Mouse (Mus musculus): ENCODE measurements around the gene Cry2. TPM values are rescaled to one million over a fixed set of nuclear protein-coding genes. Genes with fewer than 3 reads are reported as not detected.

Cry2 gene
- polyA plus RNA-seq, 1 experiment from 2014 or later, result 14.5 TPM

- no peak overlapping the region for H3K4me2 ChIP-seq (replicated peaks)
- WGBS, result 32% methylated on average over 6 of the region's 6 CpGs
- H3K9me3 ChIP-seq, result no peaks in the 10 kb centered on the region
- H3K27me3 ChIP-seq (replicated peaks), result no peaks in the 10 kb centered on the region
- H3K36me3 ChIP-seq, result peaks cover 15% of the 10 kb centered on the region; the same call in 1 of the 2 replicates
- peak; percentile 85 for ATAC-seq
- no peak overlapping the region for H3K9ac ChIP-seq
- no peak overlapping the region for H3K4me3 ChIP-seq (replicated peaks)
- peaks cover 63% of the 10 kb centered on the region for H3K4me1 ChIP-seq (replicated peaks)
- peak overlapping the region; percentile 54; the same call in 1 of the 2 replicates for H3K27ac ChIP-seq
These were observed 6.0 kb downstream of the Cry2 start for GRCm38 (mm10) chr2:92427882-92428281.

- Histone ChIP-seq H3K27me3 (replicated peaks) (no peaks in the 10 kb centered on the region), H3K4me1 (replicated peaks) (peaks cover 50% of the 10 kb centered on the region), H3K4me2 (replicated peaks) (no peak overlapping the region), H3K36me3 (peaks cover 25% of the 10 kb centered on the region), H3K27ac (peak overlapping the region; percentile 38; the same call in 1 of the 2 replicates), H3K9me3 (no peaks in the 10 kb centered on the region), H3K4me3 (replicated peaks) (no peak overlapping the region), H3K9ac (no peak overlapping the region)
- ATAC-seq, result no peak
- WGBS, result 61% methylated on average over 3 of the region's 3 CpGs
These were observed 7.4 kb downstream of the Cry2 start for GRCm38 (mm10) chr2:92426426-92426825.

DNA sequence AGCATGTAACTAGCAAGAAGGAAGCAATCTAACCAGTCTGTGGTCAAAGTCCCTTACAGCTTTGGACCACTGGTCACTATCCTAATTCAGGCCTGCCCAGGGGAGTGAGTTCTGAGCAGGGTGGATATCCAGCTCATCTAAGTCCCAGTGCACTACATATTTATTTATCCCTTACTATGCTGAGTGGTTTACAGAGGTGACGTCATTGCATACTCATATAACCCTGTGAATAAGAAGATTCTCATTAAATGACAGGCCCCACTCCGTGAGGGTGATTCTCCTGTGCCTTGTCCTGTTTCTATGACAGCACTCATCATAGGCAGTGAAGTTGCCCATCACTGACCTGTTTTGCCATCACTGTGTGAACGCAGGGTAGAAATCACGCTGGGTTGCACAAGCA, 8.5 kb downstream of the Cry2 start:
- 78% methylated on average over 4 of the region's 4 CpGs for WGBS
- Histone ChIP-seq H3K4me3 (replicated peaks) (no peak overlapping the region), H3K4me2 (replicated peaks) (no peak overlapping the region), H3K4me1 (replicated peaks) (peaks cover 42% of the 10 kb centered on the region), H3K9me3 (no peaks in the 10 kb centered on the region), H3K27ac (peak overlapping the region; percentile 68; the same call in 1 of the 2 replicates), H3K27me3 (replicated peaks) (no peaks in the 10 kb centered on the region), H3K36me3 (peaks cover 25% of the 10 kb centered on the region), H3K9ac (no peak overlapping the region)
- 0 out of 2 replicates have a peak, but pooled peaks have one; percentile 1 for ATAC-seq

DNA sequence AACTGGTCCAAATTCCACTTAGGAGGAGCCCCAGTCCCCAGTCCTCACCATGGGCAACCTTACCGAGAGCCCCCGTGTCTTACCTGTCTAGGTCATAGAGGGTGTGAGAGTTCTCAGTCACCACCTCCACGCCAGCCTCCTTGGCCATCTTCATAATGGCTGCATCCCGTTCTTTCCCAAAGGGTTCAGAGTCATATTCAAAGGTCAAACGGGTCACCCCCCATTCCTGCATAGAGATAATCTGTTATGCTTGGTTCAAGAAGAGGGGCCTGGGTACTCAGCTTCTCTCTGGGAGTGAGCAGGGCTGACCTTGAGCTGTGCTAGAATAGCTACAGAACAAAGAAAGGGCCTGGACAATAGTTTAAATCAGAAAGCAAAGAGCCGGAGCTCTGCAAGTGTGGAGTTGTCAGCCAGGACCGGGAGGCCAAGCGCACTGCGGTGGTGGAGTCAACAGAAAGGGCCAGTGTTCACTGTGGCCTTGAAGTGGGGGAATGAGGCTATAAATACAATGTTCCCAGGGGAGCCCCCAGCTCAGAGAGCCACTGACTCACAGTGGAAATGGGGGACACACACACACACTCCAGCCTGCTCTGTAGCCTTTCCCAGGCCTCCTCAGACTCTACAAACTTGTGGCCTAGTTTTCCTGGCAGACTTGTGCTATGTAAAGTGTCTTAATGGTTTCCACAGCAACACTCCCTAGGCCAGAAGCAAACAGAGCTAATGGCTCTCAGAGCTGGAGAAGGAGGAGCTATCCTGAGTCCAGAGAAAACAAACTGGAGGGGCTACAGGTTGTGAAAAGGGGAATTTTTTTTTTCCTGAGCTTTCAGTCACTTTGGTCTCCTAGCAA, 9.2 kb downstream of the Cry2 start:
- 64% methylated on average over 9 of the region's 9 CpGs for WGBS
- no peaks in the 10 kb centered on the region for H3K27me3 ChIP-seq (replicated peaks)
- H3K9me3 ChIP-seq, result no peaks in the 10 kb centered on the region
- H3K4me2 ChIP-seq (replicated peaks), result no peak overlapping the region
- H3K4me3 ChIP-seq (replicated peaks), result no peak overlapping the region
- H3K36me3 ChIP-seq, result peaks cover 28% of the 10 kb centered on the region
- H3K4me1 ChIP-seq (replicated peaks), result peaks cover 42% of the 10 kb centered on the region
- peak overlapping the region; percentile 68 for H3K27ac ChIP-seq
- H3K9ac ChIP-seq, result no peak overlapping the region
- ATAC-seq, result peak; percentile 51

DNA sequence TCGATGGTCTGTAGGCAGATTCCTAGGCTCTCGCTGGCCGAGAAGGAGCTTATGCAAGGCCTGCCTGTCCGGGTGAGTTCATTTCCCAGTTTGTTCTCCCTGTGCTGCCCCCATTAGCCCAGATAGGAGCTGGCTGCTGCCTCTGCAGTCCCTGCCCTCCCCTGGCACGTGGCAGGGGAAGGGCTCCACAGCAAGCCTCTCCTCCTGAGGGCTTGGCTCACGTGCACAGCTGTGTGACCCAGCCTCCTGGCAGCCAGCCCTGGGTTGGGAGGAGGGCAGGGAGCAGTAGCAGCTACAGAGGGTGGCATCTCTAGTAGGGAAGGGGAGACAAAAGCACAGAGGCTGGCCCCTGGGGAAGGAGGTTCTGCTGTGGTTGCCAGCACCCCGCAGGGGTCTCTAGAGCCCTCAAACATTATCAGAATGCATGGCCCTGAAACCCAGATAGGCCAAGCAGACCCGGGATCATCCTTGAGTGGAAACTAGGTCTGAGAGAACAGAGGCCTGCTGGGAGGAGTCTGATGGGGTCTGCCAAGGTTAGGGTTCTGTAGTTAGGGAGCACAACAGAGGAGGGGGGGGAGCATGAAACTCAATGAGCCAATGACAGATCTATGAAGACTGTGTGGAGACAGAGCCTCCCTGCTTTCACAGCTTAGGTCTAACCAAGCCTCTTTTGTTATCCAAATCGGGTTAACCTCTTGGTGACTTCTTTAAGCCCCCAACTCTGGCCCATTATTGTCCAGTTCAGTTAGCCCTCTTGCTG, 10.0 kb downstream of the Cry2 start:
- 80% methylated on average over 9 of the region's 9 CpGs for WGBS
- Histone ChIP-seq H3K36me3 (peaks cover 32% of the 10 kb centered on the region), H3K4me3 (replicated peaks) (no peak overlapping the region), H3K9me3 (no peaks in the 10 kb centered on the region), H3K4me1 (replicated peaks) (peaks cover 42% of the 10 kb centered on the region), H3K27ac (0 out of 2 replicates have a peak overlapping the region, but pooled peaks have one; percentile 68), H3K4me2 (replicated peaks) (no peak overlapping the region), H3K27me3 (replicated peaks) (no peaks in the 10 kb centered on the region), H3K9ac (no peak overlapping the region)
- ATAC-seq, result 0 out of 2 replicates have a peak, but pooled peaks have one; percentile 10

DNA sequence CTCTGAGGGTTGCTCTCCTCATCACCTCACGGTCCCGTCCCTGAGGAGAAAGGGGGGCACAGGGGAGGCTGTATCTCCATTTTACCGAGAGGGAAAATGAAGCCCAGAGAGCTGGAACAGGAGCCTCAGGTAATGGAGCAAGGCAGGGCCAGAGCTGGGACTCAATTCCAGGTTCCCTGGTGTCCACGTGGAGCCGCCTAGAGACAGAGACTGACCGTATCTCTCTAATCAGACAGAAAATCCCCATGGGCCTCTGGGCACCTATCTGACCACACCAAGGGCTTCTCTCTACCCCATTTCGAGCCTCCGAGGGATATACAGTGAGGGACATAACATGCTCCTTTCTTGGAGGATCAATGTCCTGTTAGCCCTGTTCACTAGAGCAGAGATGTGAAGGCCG, 10.7 kb downstream of the Cry2 start:
- 93% methylated on average over 9 of the region's 9 CpGs for WGBS
- Histone ChIP-seq H3K4me3 (replicated peaks) (no peak overlapping the region), H3K27me3 (replicated peaks) (no peaks in the 10 kb centered on the region), H3K9me3 (no peaks in the 10 kb centered on the region), H3K9ac (no peak overlapping the region), H3K4me1 (replicated peaks) (peaks cover 38% of the 10 kb centered on the region), H3K36me3 (peaks cover 32% of the 10 kb centered on the region), H3K4me2 (replicated peaks) (no peak overlapping the region), H3K27ac (no peak overlapping the region)
- ATAC-seq, result no peak

DNA sequence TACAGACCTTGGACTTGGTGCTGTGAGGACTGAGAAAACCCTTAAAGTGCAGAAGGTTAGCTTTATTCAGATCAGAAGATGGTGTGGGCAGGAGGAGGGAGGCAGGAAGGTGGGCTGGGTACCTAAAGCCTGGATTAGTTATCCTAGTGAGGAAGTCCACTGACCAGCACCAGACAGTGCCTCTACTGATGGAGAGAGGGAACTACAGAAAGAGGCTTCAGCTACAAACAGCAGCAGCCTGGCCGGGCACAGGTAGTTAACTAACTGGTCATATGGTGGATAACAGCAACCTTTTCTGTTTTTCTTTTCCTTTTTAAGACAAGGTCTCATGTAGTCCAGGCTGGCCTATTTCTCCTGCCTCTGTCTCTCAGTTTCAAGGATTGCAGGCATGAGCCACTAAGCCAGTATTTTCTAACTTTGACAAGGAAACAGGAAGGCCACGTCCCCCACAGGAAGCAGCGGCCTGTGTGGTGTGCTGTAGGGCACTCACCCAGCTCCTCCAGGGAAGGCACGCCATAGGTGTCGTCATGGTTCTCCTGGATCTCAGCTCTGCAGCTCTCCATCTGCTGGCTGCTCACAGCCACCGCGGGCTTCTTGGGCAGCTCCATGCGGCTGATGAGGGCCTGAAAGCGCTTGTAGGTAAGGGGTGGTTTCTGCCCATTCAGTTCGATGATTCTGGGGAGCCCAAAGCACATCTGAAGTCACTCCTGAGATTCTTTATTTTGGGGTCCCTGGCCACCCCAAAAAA, 11.3 kb downstream of the Cry2 start:
- no peak overlapping the region for H3K4me2 ChIP-seq (replicated peaks)
- H3K36me3 ChIP-seq, result peaks cover 38% of the 10 kb centered on the region
- H3K9me3 ChIP-seq, result no peaks in the 10 kb centered on the region
- H3K27ac ChIP-seq, result no peak overlapping the region
- ATAC-seq, result no peak
- 63% methylated on average over 10 of the region's 10 CpGs for WGBS
- H3K9ac ChIP-seq, result no peak overlapping the region
- H3K27me3 ChIP-seq (replicated peaks), result no peaks in the 10 kb centered on the region
- peaks cover 32% of the 10 kb centered on the region for H3K4me1 ChIP-seq (replicated peaks)
- H3K4me3 ChIP-seq (replicated peaks), result no peak overlapping the region

- Histone ChIP-seq H3K4me1 (replicated peaks) (peaks cover 31% of the 10 kb centered on the region), H3K27me3 (replicated peaks) (no peaks in the 10 kb centered on the region), H3K36me3 (peaks cover 42% of the 10 kb centered on the region), H3K27ac (no peak overlapping the region), H3K4me2 (replicated peaks) (no peak overlapping the region), H3K9ac (no peak overlapping the region), H3K4me3 (replicated peaks) (no peak overlapping the region), H3K9me3 (no peaks in the 10 kb centered on the region)
- no peak for ATAC-seq
- WGBS, result 89% methylated on average over 7 of the region's 7 CpGs
These were observed 12.0 kb downstream of the Cry2 start for GRCm38 (mm10) chr2:92421723-92422387.

- Histone ChIP-seq H3K36me3 (peaks cover 61% of the 10 kb centered on the region), H3K9ac (no peak overlapping the region), H3K4me3 (replicated peaks) (no peak overlapping the region), H3K4me2 (replicated peaks) (no peak overlapping the region), H3K4me1 (replicated peaks) (no peaks in the 10 kb centered on the region), H3K27ac (no peak overlapping the region), H3K27me3 (replicated peaks) (no peaks in the 10 kb centered on the region), H3K9me3 (no peaks in the 10 kb centered on the region)
- no peak for ATAC-seq
- 88% methylated on average over 10 of the region's 10 CpGs for WGBS
These were observed 22.1 kb downstream of the Cry2 start for GRCm38 (mm10) chr2:92411705-92412104.

DNA sequence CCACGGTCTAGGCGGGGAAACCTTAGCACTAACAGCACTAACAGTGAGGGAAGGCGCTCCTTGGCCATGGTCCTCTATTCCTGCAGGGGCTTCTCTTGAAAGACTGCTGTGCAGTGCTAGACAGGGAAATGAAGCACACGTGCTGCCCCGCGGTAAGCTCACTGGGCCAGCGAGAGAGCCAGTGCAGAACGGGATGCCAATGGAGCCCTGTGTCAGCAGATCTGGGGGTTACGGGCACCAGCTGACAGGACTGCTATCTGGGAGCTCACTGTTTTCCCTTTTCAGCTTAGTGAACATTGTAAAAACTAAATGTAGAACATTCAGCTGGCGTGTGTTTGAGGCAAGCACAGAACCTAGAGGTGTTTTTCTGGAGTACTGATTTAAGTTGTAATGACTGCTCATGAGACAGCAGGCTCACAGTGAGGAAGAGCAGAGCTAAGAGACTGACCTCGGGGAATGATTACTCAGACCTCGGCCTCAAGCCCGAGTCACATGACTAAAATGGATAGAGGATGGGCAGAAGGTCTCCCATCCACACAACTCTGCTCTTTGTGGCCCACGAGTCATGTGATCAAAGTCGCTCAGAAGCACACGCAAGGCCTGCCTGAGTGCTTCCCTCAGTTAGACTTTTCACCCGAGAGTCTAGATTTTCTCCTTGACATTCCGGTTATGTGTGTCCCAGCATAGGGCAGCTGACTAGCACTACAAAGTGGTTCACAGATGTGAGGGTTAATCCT, 25.4 kb downstream of the Cry2 start:
- H3K9ac ChIP-seq, result no peak overlapping the region
- ATAC-seq, result no peak
- H3K27ac ChIP-seq, result no peak overlapping the region
- WGBS, result 83% methylated on average over 18 of the region's 18 CpGs
- H3K4me1 ChIP-seq (replicated peaks), result no peaks in the 10 kb centered on the region
- no peaks in the 10 kb centered on the region for H3K9me3 ChIP-seq
- no peak overlapping the region for H3K4me3 ChIP-seq (replicated peaks)
- peaks cover 40% of the 10 kb centered on the region for H3K36me3 ChIP-seq
- H3K4me2 ChIP-seq (replicated peaks), result no peak overlapping the region
- no peaks in the 10 kb centered on the region for H3K27me3 ChIP-seq (replicated peaks)

DNA sequence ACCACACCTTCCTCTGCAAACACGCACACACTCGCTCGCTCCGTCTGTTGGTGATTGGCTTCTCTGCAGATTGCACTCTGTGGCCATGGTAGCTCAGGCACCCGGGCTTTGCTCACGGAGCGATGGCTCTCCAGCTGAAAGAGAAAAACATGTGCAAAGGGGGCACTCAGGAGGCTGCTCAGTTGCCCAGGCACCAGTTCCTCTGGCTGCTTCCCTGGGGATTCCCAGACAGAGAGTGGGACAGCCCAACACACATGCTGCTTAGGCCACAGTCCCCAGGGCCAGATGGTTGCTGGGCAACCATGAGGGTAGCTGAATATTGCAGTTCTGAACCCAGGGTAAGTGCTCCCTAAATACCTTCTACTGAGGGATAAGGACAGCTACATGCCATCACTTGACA, 28.2 kb downstream of the Cry2 start:
- Histone ChIP-seq H3K27me3 (replicated peaks) (0 out of 2 replicates have a peak, but pooled peaks cover 2% of the 10 kb centered on the region), H3K9ac (no peak overlapping the region), H3K4me3 (replicated peaks) (no peak overlapping the region), H3K4me1 (replicated peaks) (0 out of 2 replicates have a peak, but pooled peaks cover 4% of the 10 kb centered on the region), H3K9me3 (no peaks in the 10 kb centered on the region), H3K4me2 (replicated peaks) (no peak overlapping the region), H3K27ac (no peak overlapping the region), H3K36me3 (peaks cover 21% of the 10 kb centered on the region)
- WGBS, result 81% methylated on average over 7 of the region's 7 CpGs
- no peak for ATAC-seq
